Mouse (Mus musculus): ENCODE measurements around the gene Gm10521.

GRCm38 (mm10) chr1:171946447-171946995 lies 51.1 kb downstream of the Gm10521 start:
- no peak for TF ChIP-seq POLR2A (IDR thresholded peaks at IDR 0.05; ENCODE audit: insufficient read length, low read depth)
- no peak for TF ChIP-seq MYOG (IDR thresholded peaks at IDR 0.05; ENCODE audit: control insufficient read depth in 1 of 3, insufficient read depth in 1 of 3, insufficient read length in 2 of 3, low read depth in 2 of 3)
- TF ChIP-seq E2F4 (IDR thresholded peaks at IDR 0.05; ENCODE audit: insufficient read depth) = no peak
- no peak for TF ChIP-seq MAX (IDR thresholded peaks at IDR 0.05; ENCODE audit: low read depth)
